Mouse (Mus musculus) frontal cortex, adult 2 months (tissue): ENCODE results near the gene Col23a1. TPM values are rescaled to one million over a fixed set of nuclear protein-coding genes. Genes with fewer than 3 reads are reported as not detected.

ENCODE experiments used
- polyA plus RNA-seq: library from polyadenylated mRNA; depleted of rRNA; stranded (reverse); fragments of >200 nt; gene quantifications from 2 replicates; pipeline ENCODE4 v1.2.3, GENCODE M21; 2012; rRNA removed

Col23a1 gene
- polyA plus RNA-seq, 1 experiment: 15.2 TPM

Other genes with a start within 250 kb of the Col23a1 start
- gene Olfr1375, start 241.8 kb upstream of the Col23a1 start, polyA plus RNA-seq: not detected in 2 replicates
- 9.8 and 12.5 TPM in 2 replicates for gene Zfp354a, start 230.7 kb upstream of the Col23a1 start, polyA plus RNA-seq
- not detected in 2 replicates for gene Gm12569, start 69.4 kb upstream of the Col23a1 start, polyA plus RNA-seq
- 221 and 232 TPM in 2 replicates for gene Clk4, start 28.2 kb upstream of the Col23a1 start, polyA plus RNA-seq
- 0.34 and 0.44 TPM in 2 replicates for gene BC049762, start 26.9 kb upstream of the Col23a1 start, polyA plus RNA-seq